Mouse (Mus musculus): ENCODE measurements around the gene Padi2.

GRCm38 (mm10) chr4:140981605-140982004 lies 75.5 kb downstream of the Padi2 start:
- TF ChIP-seq CTCF (IDR thresholded peaks at IDR 0.05; ENCODE audit: low read depth) (peak; percentile 73), EP300 (IDR thresholded peaks at IDR 0.05; ENCODE audit: low read depth) (no peak)

Data from liver, embryonic 14.5 days (tissue).